Mouse (Mus musculus) CD4-positive helper T cell, adult 2 months (primary cell): ENCODE data around the gene Ctnna3.

Source experiments
- DNase-seq: peaks from one replicate; pipeline ENCODE4 v3.0.0-alpha.2; 2012; ENCODE audit warnings: low read depth, missing footprints, low spot score

Gene Ctnna3

GRCm38 (mm10) chr10:64049151-64049550 is 619.3 kb downstream of the Ctnna3 start:
- no peak for DNase-seq

- no peak for DNase-seq
These were observed 620.0 kb downstream of the Ctnna3 start for GRCm38 (mm10) chr10:64049946-64050345.

DNA sequence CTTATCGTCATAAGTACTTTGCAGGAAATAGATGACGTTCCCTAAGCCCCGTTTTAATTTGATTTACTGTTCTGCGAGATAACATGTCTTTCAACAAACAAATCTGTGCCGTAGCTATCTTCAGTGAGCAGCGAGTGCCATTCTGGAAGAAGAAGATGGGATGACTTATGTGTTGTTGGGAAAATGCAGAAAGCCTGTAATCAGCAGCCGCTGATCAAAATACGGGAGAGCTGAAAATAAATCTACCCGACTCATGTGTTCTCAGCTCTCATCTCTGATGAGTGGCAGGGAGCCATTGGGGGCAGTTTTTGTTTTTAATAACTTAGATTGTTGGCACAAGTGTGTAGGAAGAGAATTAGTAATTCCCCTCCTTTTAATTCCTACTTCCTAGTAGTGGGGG is 633.8 kb downstream of the Ctnna3 start:
- DNase-seq = no peak

DNA sequence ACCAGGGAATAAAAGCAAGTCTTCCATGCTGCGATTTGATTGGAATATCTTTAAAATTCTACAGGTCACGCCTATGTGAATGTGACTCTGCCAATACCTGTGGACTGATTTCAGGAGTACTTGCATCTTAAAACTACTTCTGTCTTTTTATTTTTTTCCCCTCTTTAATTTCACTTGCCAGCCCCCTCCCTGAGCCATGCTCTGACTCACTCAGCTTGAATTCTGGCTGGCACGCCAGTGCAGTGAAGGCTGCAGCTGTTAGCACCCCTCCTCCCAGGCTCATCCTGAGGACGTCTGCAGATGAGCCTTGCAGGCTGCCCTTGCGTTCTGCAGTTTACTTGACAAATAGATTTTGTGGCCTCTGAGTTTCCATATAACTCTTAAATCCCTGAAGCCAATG is 646.0 kb downstream of the Ctnna3 start:
- no peak for DNase-seq

GRCm38 (mm10) chr10:64076410-64077052 is 646.6 kb downstream of the Ctnna3 start:
- no peak for DNase-seq

GRCm38 (mm10) chr10:64082345-64082744 is 652.4 kb downstream of the Ctnna3 start:
- no peak for DNase-seq

- DNase-seq = no peak
These were observed 653.9 kb downstream of the Ctnna3 start for GRCm38 (mm10) chr10:64083813-64084212.

GRCm38 (mm10) chr10:64084465-64084864 is 654.6 kb downstream of the Ctnna3 start:
- DNase-seq = no peak

DNA sequence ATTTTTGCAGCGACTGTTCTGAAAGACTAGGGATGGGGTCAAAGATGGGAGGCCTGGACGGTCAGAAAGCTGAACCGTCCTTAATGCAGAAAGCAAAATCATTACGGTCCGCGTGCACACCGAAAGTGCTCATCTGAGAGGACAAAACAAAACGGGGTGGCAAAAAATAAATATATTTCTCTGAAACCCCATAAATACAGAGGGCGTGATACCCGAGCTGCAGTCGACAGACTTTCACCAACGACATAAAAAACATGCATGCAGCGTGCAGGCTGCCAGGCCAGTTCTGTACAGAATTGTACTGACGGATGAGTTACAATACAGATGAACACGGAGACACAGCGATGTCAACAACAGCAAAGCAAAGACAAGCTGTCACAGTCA is 656.3 kb downstream of the Ctnna3 start:
- no peak for DNase-seq

DNA sequence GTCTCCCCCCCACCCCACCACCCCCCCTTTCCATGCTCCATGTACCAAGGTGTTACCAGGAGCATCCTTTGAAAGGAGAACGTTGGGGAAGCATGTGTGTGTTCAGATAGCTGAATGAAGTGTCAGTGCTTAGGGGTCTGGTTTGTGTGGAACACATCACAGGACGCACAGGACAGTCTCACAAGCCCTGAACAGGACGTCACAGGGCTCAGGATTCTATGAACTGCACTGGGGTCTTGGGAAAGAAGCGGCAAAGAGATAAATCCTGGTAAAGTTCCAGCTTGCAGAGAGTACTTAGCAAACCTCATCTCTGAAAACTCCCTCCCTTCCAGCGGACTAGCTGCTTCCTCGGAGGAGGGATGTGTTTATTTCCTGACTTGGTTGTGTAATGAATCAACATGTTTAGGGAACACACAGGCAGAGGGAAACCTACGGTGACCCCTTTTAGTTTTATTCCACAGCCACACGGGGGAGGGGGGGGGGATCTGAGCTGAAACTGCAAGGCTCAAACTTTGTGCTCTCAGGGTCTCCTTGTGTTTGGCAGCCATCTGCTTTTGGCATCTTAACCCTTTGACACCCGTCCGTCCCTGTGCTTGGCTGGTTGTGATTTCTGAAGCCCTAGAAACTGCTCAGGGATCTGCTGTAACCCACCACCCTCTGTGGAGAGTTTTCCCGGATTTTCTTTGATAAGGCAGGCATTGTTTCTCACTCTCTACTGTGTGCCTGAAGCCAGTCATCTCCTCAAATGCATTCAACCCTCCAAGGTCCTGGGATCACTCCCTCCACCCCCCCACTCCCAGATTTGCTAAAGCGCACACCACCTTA is 656.9 kb downstream of the Ctnna3 start:
- DNase-seq = no peak

DNA sequence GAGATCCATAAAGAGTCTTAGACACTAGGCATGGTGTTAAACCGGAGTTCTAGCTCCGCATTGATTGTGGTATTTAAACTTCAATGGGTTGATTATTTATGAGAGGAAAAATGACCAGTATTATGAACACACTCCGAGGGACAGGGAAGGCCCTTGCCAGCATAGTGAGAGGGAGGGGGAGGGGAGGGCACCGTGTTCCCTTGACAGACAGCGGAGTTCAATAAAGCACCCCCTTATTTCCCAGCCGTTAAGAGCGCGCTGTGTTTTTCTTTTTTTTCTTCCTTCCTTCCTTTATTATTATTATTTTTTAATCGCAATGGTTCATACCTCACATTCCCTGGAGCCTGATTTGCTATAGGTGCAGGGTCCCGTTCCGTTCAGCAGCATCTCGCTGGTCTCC is 657.6 kb downstream of the Ctnna3 start:
- DNase-seq = no peak

- no peak for DNase-seq
These were observed 658.3 kb downstream of the Ctnna3 start for GRCm38 (mm10) chr10:64087936-64088773.

GRCm38 (mm10) chr10:64088774-64089460 is 659.0 kb downstream of the Ctnna3 start:
- DNase-seq = no peak

- DNase-seq = no peak
These were observed 660.0 kb downstream of the Ctnna3 start, which contains the start of gene Lrrtm3 for GRCm38 (mm10) chr10:64089680-64090460. Gene Lrrtm3 (minus strand): TSS chr10:64090277.

- no peak for DNase-seq
These were observed 666.6 kb downstream of the Ctnna3 start for GRCm38 (mm10) chr10:64096532-64096931.

DNA sequence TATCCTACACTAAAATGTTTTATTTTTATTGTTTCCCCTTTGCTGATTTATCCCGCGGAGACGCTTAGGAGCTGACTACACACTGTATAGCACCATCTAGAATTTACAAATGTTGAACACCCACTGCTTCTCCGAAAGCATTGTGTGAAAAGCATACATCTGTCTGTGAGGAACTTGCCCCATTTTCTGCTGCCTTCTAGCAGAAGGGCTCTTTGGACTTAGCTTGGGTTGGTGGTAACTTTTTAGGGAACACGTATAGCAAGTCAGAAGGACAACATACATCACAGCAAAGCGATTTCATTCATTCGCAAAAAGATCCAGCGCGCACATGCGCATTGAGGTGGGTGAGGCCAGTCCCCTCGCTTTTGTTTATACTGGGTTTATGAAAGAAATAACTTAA is 685.3 kb downstream of the Ctnna3 start:
- DNase-seq = no peak

GRCm38 (mm10) chr10:64118833-64119232 is 688.9 kb downstream of the Ctnna3 start:
- no peak for DNase-seq

DNA sequence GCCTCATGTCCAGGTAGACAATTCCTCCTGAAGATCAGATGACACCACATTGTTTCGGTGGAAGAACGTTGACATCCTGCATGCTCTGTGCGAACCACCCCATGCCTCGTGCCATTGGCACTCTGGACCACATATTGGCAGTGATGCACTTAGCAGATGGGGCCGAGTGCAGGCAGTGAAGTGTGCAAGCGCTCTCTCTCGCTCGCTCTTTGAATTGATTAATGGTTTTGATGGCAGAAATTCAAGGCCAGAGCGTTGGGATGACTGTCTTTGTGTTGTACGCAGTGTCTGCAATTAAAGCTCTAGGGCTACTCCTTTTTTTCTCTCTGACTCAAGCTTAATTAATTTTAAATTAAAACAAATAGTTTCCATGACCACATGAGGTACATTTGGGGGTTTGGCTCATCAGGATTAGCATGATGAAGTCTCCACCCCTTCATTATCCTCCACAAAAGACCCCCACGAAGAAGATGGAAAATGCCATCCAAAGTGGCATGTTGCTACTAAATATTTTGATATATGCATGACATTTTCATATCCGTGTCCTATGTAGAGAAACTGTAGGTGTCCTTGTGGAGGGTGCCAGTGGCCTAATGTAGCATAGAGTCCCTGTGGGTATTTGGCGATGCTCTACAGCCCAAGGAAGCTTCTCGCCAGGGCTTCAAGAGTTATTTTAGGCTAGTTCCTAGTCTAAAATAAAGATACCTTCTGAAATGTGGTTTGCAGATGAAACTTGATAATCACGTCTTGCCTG is 700.7 kb downstream of the Ctnna3 start:
- DNase-seq = no peak

DNA sequence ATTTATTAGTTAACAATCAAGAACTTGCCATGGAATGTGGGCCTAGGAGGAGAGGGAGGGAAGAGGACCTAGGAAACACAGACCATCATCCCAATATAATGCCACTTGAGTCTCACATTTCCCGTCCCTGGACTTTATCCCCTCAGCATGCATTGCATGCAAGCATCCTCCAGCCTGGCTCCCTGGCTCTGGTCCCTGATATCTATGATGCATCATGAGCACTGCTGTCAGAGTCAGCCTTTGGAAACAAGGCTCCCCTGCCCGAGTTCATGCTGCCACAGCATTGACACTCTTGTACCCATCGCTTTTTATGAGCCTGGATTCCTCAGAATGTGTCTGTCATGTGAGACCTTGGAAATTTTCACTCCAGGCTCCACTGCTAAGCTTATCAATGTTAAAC is 703.6 kb downstream of the Ctnna3 start:
- no peak for DNase-seq

DNA sequence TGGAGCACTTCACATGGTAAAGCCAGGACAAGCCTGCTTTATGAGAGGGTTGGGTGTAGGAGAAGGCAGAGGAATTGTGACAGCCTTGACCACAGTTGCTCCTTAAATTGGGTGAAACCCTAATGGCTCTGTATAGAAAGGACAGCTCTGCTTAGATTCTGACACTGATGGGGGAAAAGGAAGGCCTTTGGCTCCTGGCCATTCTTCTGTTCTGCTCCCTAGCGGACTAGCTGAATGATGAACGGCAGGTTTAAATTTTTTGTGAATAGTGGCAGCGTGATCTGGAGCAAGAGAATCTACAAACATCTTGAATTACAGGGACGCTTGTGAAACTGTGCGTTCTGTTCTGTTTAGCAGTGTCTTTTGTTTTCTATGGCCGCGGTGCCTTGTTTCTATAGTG is 705.6 kb downstream of the Ctnna3 start:
- no peak for DNase-seq
